Mouse (Mus musculus) neural tube, embryonic 12.5 days (tissue): ENCODE measurements around the gene Evi5l. TPM values are rescaled to one million over a fixed set of nuclear protein-coding genes. Genes with fewer than 3 reads are reported as not detected.

ENCODE experiments used
- ATAC-seq: fragments of 200-750 bp; cut with Nextera tagmentation; 2 replicates; pipeline ENCODE4 v1.8.0; 2017; ENCODE audit warnings: low read depth, mild to moderate bottlenecking, moderate TSS enrichment, moderate library complexity; ENCODE audit not compliant: low FRiP score
- H3K27ac ChIP-seq: fragments of 300-500 bp; sonication (generic); 2 replicates; pipeline ENCODE4 v1.5.1; 2016
- H3K27me3 ChIP-seq: fragments of 300-500 bp; sonication (generic); replicated peaks from 2 replicates; pipeline ENCODE4 v1.6.1; 2016; ENCODE audit warnings: mild to moderate bottlenecking
- H3K36me3 ChIP-seq: fragments of 300-500 bp; sonication (generic); 2 replicates; pipeline ENCODE4 v1.6.1; 2016; ENCODE audit warnings: mild to moderate bottlenecking
- H3K4me1 ChIP-seq: fragments of 300-500 bp; sonication (generic); 2 replicates; pipeline ENCODE4 v1.6.1; 2016
- H3K4me2 ChIP-seq: fragments of 300-500 bp; sonication (generic); replicated peaks from 2 replicates; pipeline ENCODE4 v1.6.1; 2016; ENCODE audit warnings: mild to moderate bottlenecking
- H3K4me3 ChIP-seq: fragments of 300-500 bp; sonication (generic); 2 replicates; pipeline ENCODE4 v1.5.1; 2016
- H3K9ac ChIP-seq: fragments of 300-500 bp; sonication (generic); 2 replicates; pipeline ENCODE4 v1.6.1; 2016; ENCODE audit warnings: mild to moderate bottlenecking
- H3K9me3 ChIP-seq: fragments of 300-500 bp; sonication (generic); 2 replicates; pipeline ENCODE4 v1.6.1; 2016; ENCODE audit warnings: mild to moderate bottlenecking
- WGBS: fragments of 180-500 bp; shearing (Covaris S2); methylation state at CpG from one replicate; pipeline ENCODE4 v1.1.7; 2016; 5-methylcytosine and 5-hydroxymethylcytosine counted together
- polyA plus RNA-seq: library from polyadenylated mRNA; unstranded; fragments of >200 nt; fragmentation: Nextera tagmentation; extraction: Ambion mirVana; gene quantifications from 2 replicates; pipeline ENCODE4 v1.2.1, GENCODE M21; 2016

The Evi5l gene
- polyA plus RNA-seq, 1 experiment from 2014 or later, result 72.1 TPM

- 83% methylated on average over 2 of the region's 2 CpGs for WGBS
- ATAC-seq, result no peak
- peaks cover 12% of the 10 kb centered on the region for H3K36me3 ChIP-seq
These were observed 7.7 kb downstream of the Evi5l start for GRCm38 (mm10) chr8:4174018-4174417.

GRCm38 (mm10) chr8:4183409-4183808 lies 17.0 kb downstream of the Evi5l start:
- WGBS, result 83% methylated on average over 8 of the region's 8 CpGs
- Histone ChIP-seq H3K36me3 (peaks cover 45% of the 10 kb centered on the region), H3K27ac (no peak overlapping the region)

More at GRCm38 (mm10) chr8:4174018-4174417, 7.7 kb downstream of the Evi5l start:
- no peak overlapping the region for H3K27ac ChIP-seq
- H3K9ac ChIP-seq, result no peak overlapping the region
- H3K4me1 ChIP-seq, result peaks cover 8% of the 10 kb centered on the region; the same call in 1 of the 2 replicates
- no peak overlapping the region for H3K4me3 ChIP-seq
- no peaks in the 10 kb centered on the region for H3K27me3 ChIP-seq
- H3K9me3 ChIP-seq, result no peaks in the 10 kb centered on the region
- no peak overlapping the region for H3K4me2 ChIP-seq

GRCm38 (mm10) chr8:4186151-4186550 lies 19.8 kb downstream of the Evi5l start:
- Histone ChIP-seq H3K4me1 (no peaks in the 10 kb centered on the region), H3K4me3 (no peak overlapping the region), H3K27me3 (no peaks in the 10 kb centered on the region), H3K36me3 (peaks cover 62% of the 10 kb centered on the region), H3K4me2 (no peak overlapping the region), H3K9me3 (no peaks in the 10 kb centered on the region), H3K27ac (no peak overlapping the region), H3K9ac (no peak overlapping the region)
- no peak for ATAC-seq
- 92% methylated on average over 2 of the region's 2 CpGs for WGBS

More at GRCm38 (mm10) chr8:4183409-4183808, 17.0 kb downstream of the Evi5l start:
- no peak for ATAC-seq
- Histone ChIP-seq H3K4me1 (no peaks in the 10 kb centered on the region), H3K4me2 (no peak overlapping the region), H3K9ac (no peak overlapping the region), H3K4me3 (no peak overlapping the region), H3K27me3 (no peaks in the 10 kb centered on the region), H3K9me3 (no peaks in the 10 kb centered on the region)

GRCm38 (mm10) chr8:4188605-4189004 lies 22.2 kb downstream of the Evi5l start:
- no peaks in the 10 kb centered on the region for H3K9me3 ChIP-seq
- H3K4me1 ChIP-seq, result peaks cover 17% of the 10 kb centered on the region
- no peak for ATAC-seq
- no peak overlapping the region for H3K9ac ChIP-seq
- H3K27ac ChIP-seq, result no peak overlapping the region
- no peak overlapping the region for H3K4me2 ChIP-seq
- no peak overlapping the region for H3K4me3 ChIP-seq
- peaks cover 68% of the 10 kb centered on the region for H3K36me3 ChIP-seq
- H3K27me3 ChIP-seq, result no peaks in the 10 kb centered on the region

GRCm38 (mm10) chr8:4189031-4189722 lies 22.8 kb downstream of the Evi5l start:
- peaks cover 18% of the 10 kb centered on the region for H3K4me1 ChIP-seq
- H3K4me3 ChIP-seq, result no peak overlapping the region
- no peaks in the 10 kb centered on the region for H3K27me3 ChIP-seq
- no peak for ATAC-seq
- no peak overlapping the region for H3K9ac ChIP-seq
- WGBS, result 26% methylated on average over 3 of the region's 3 CpGs
- H3K36me3 ChIP-seq, result peaks cover 65% of the 10 kb centered on the region
- H3K9me3 ChIP-seq, result no peaks in the 10 kb centered on the region
- no peak overlapping the region for H3K4me2 ChIP-seq
- H3K27ac ChIP-seq, result no peak overlapping the region

GRCm38 (mm10) chr8:4192305-4192704 lies 25.9 kb downstream of the Evi5l start:
- peaks cover 18% of the 10 kb centered on the region for H3K4me1 ChIP-seq
- H3K36me3 ChIP-seq, result peaks cover 42% of the 10 kb centered on the region
- H3K4me3 ChIP-seq, result no peak overlapping the region
- peak; percentile 71 for ATAC-seq
- no peaks in the 10 kb centered on the region for H3K9me3 ChIP-seq
- H3K4me2 ChIP-seq, result no peak overlapping the region
- H3K27ac ChIP-seq, result no peak overlapping the region; the same call in 1 of the 2 replicates
- H3K27me3 ChIP-seq, result no peaks in the 10 kb centered on the region
- 39% methylated on average over 5 of the region's 5 CpGs for WGBS
- no peak overlapping the region for H3K9ac ChIP-seq

- Histone ChIP-seq H3K36me3 (peaks cover 40% of the 10 kb centered on the region), H3K27ac (peak overlapping the region; percentile 57; the same call in 1 of the 2 replicates), H3K4me1 (peaks cover 18% of the 10 kb centered on the region), H3K4me2 (peak overlapping the region; percentile 37), H3K4me3 (no peak overlapping the region; the same call in 1 of the 2 replicates), H3K9ac (no peak overlapping the region), H3K9me3 (no peaks in the 10 kb centered on the region), H3K27me3 (no peaks in the 10 kb centered on the region)
- ATAC-seq, result peak; percentile 86
- 3% methylated on average over 18 of the region's 18 CpGs for WGBS
These were observed 26.6 kb downstream of the Evi5l start for GRCm38 (mm10) chr8:4192807-4193587.

GRCm38 (mm10) chr8:4193588-4193894 lies 27.2 kb downstream of the Evi5l start:
- Histone ChIP-seq H3K4me3 (no peak overlapping the region; the same call in 1 of the 2 replicates), H3K4me2 (peak overlapping the region; percentile 37), H3K4me1 (peaks cover 18% of the 10 kb centered on the region), H3K27me3 (no peaks in the 10 kb centered on the region), H3K9ac (no peak overlapping the region), H3K36me3 (peaks cover 38% of the 10 kb centered on the region), H3K27ac (no peak overlapping the region), H3K9me3 (no peaks in the 10 kb centered on the region)
- ATAC-seq, result peak; percentile 7; the same call in 1 of the 2 replicates
- 49% methylated on average over 7 of the region's 7 CpGs for whole genome bisulfite sequencing

DNA sequence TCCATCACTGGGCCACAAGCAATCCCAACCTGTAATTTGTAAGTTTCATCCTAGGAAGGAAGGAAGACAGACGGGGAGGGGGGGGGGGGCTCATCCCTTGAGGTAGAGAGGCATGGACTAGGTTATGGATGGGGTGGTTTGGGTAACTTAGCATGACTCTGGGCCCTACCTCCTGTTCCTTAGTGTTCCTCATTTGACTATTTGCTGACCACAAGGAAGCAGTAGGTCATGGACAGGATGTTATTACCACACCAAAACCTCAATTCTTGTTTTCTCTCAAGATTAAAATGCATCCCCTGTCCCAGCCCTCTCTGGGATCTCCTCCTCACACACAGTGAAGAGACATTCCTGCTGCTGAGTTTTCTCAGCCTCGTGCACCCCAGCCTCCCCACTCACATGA lies 35.0 kb downstream of the Evi5l start:
- ATAC-seq, result no peak
- H3K9ac ChIP-seq, result no peak overlapping the region
- H3K27me3 ChIP-seq, result peaks cover 27% of the 10 kb centered on the region
- peaks cover 62% of the 10 kb centered on the region for H3K36me3 ChIP-seq
- H3K9me3 ChIP-seq, result no peaks in the 10 kb centered on the region
- H3K4me3 ChIP-seq, result no peak overlapping the region
- no peak overlapping the region for H3K27ac ChIP-seq
- peaks cover 7% of the 10 kb centered on the region; the same call in 1 of the 2 replicates for H3K4me1 ChIP-seq
- 52% methylated on average over 2 of the region's 2 CpGs for WGBS
- H3K4me2 ChIP-seq, result no peak overlapping the region

GRCm38 (mm10) chr8:4205246-4206123 lies 39.1 kb downstream of the Evi5l start:
- H3K27me3 ChIP-seq, result peaks cover 42% of the 10 kb centered on the region

DNA sequence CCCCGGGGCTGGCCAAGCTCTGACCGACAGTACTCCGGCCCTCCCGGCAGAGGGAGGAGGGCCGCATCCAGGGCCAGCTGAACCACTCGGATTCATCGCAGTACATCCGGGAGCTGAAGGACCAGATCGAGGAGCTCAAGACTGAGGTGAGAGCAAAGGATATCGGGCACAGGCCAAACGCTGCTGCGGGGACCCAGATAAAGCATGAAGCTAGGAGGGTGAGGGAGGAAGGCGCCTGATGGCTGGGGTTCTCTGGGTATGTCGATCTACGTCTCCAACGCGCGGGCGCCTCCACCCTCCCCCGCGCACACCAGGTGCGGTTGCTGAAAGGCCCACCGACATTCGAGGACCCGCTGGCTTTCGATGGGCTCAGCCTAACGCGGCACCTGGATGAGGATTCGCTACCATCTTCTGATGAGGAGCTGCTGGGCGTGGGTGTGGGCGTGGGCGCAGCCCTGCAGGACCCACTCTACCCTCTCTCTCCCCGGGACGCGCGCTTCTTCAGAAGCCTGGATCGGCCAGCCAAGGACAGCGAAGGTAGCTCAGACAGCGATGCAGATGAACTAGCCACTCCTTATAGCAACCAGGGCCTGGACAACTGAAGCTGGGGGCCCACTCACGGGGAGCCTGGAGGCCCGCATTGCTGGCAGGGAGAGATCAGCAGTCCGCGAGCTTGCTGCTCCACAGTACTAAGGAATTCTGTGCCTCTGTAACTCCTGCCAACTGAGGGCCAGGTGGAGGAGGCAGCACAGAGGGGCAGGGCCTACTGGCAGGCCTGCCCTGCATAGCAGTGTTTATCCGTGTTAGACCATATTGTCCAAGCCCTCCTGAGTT lies 40.0 kb downstream of the Evi5l start:
- Histone ChIP-seq H3K27me3 (peaks cover 42% of the 10 kb centered on the region), H3K4me2 (no peak overlapping the region; the same call in 1 of the 2 replicates), H3K9ac (no peak overlapping the region), H3K4me3 (no peak overlapping the region), H3K36me3 (peaks cover 74% of the 10 kb centered on the region), H3K27ac (no peak overlapping the region), H3K9me3 (no peaks in the 10 kb centered on the region), H3K4me1 (peaks cover 23% of the 10 kb centered on the region; the same call in 1 of the 2 replicates)
- 10% methylated on average over 44 of the region's 44 CpGs for WGBS
- 0 out of 2 replicates have a peak, but pooled peaks have one; percentile 8 for ATAC-seq

More at GRCm38 (mm10) chr8:4205246-4206123, 39.1 kb downstream of the Evi5l start:
- Histone ChIP-seq H3K9ac (0 out of 2 replicates have a peak overlapping the region, but pooled peaks have one; percentile 3), H3K4me3 (no peak overlapping the region), H3K4me1 (peaks cover 20% of the 10 kb centered on the region; the same call in 1 of the 2 replicates), H3K36me3 (peaks cover 69% of the 10 kb centered on the region), H3K27ac (no peak overlapping the region), H3K4me2 (no peak overlapping the region; the same call in 1 of the 2 replicates), H3K9me3 (no peaks in the 10 kb centered on the region)
- WGBS, result 13% methylated on average over 38 of the region's 38 CpGs
- ATAC-seq, result no peak
